Mouse (Mus musculus): ENCODE data around the gene Fzd9. TPM values are rescaled to one million over a fixed set of nuclear protein-coding genes. Genes with fewer than 3 reads are reported as not detected.

Fzd9 gene
- polyA plus RNA-seq, 1 experiment, result 5.4 TPM

Other genes with a start within 250 kb of the Fzd9 start
- gene Abhd11, start 242.1 kb downstream of the Fzd9 start, polyA plus RNA-seq (2012; rRNA removed), result 68.4 and 80.5 TPM in 2 replicates
- gene Stx1a, start 227.7 kb downstream of the Fzd9 start, polyA plus RNA-seq (2012; rRNA removed), result 345 and 362 TPM in 2 replicates
- gene Dnajc30, start 187.0 kb downstream of the Fzd9 start, polyA plus RNA-seq (2012; rRNA removed), result 49.4 and 55.7 TPM in 2 replicates
- 75.7 and 79.1 TPM in 2 replicates for gene Bud23, start 186.3 kb downstream of the Fzd9 start, polyA plus RNA-seq (2012; rRNA removed)
- 25.7 and 28.9 TPM in 2 replicates for gene Vps37d, start 173.0 kb downstream of the Fzd9 start, polyA plus RNA-seq (2012; rRNA removed)
- gene Mlxipl, start 161.3 kb downstream of the Fzd9 start, polyA plus RNA-seq (2012; rRNA removed), result 4.6 and 6.0 TPM in 2 replicates
- 9.5 and 10.7 TPM in 2 replicates for gene Tbl2, start 101.6 kb downstream of the Fzd9 start, polyA plus RNA-seq (2012; rRNA removed)
- 42.2 TPM in 2 replicates for gene Bcl7b, start 82.9 kb downstream of the Fzd9 start, polyA plus RNA-seq (2012; rRNA removed)
- 62.8 and 64.8 TPM in 2 replicates for gene Baz1b, start 64.0 kb downstream of the Fzd9 start, polyA plus RNA-seq (2012; rRNA removed)
- gene Fkbp6, start 98.8 kb upstream of the Fzd9 start, polyA plus RNA-seq (2012; rRNA removed), result 0.16 and 0.17 TPM in 2 replicates
- gene Trim50, start 102.1 kb upstream of the Fzd9 start, polyA plus RNA-seq (2012; rRNA removed), result not detected in 2 replicates
- gene Nsun5, start 118.7 kb upstream of the Fzd9 start, polyA plus RNA-seq (2012; rRNA removed), result 34.8 and 37.7 TPM in 2 replicates
- 26.8 and 27.1 TPM in 2 replicates for gene Pom121, start 143.3 kb upstream of the Fzd9 start, polyA plus RNA-seq (2012; rRNA removed)